Mouse (Mus musculus): ENCODE results near the gene Gm11444.

The Gm11444 gene

DNA sequence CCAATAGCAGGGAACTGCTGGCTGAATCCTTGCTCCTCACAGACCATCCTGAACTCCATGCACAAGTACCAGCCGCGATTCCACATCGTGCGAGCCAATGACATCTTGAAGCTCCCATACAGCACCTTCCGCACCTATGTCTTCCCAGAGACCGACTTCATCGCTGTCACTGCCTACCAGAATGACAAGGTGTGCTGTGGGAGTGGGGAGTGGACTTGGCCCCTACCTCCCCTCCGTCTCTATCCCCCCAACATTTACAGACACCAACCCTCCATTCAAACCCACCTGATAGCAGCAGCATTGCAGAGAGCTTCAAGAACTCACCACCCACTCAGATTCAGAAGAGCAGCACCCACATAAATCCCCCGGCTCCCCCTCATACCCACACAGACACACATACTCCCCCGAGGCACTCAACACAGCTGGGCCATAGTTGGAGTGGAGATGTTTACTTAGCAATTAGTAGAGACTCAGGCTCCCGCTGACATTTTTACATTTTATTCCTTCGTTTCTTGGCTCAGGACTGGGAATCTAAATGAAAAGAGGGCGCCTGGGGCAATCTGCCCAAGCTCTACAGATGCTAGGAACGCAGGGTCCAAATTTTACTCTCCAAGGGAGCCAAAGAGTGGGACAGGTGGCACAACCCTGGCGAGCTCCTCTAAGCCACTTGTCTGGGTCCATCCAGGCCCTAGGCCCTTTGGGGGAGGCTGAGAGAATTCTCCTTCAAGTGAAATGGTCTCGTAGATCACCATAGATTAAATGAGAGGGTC lies 14.2 kb downstream of the Gm11444 start:
- no peak for ATAC-seq (ENCODE audit: low TSS enrichment)

- no peak for ATAC-seq (ENCODE audit: low TSS enrichment)
These were observed 15.0 kb downstream of the Gm11444 start for GRCm38 (mm10) chr11:85835001-85835752.

DNA sequence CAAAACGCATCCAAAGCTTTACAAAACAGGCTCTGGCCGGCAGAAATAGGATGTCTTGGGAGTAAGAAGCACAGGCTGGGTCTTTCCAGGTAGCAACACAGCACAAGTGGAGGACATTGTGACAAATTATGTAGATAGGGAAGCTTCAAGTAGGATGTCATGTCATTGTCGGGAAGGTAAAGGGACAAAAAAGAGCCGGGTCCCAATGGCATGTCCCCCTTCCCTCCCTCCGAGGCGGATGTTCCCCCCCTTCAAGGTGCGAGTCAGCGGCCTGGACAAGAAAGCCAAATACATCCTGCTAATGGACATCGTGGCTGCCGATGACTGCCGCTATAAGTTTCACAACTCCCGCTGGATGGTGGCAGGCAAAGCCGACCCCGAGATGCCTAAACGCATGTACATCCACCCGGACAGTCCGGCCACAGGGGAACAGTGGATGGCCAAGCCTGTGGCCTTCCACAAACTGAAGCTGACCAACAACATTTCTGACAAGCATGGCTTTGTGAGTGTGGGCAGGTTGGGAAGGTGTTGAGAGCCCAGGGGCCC lies 15.7 kb downstream of the Gm11444 start:
- ATAC-seq (ENCODE audit: low TSS enrichment) = no peak

DNA sequence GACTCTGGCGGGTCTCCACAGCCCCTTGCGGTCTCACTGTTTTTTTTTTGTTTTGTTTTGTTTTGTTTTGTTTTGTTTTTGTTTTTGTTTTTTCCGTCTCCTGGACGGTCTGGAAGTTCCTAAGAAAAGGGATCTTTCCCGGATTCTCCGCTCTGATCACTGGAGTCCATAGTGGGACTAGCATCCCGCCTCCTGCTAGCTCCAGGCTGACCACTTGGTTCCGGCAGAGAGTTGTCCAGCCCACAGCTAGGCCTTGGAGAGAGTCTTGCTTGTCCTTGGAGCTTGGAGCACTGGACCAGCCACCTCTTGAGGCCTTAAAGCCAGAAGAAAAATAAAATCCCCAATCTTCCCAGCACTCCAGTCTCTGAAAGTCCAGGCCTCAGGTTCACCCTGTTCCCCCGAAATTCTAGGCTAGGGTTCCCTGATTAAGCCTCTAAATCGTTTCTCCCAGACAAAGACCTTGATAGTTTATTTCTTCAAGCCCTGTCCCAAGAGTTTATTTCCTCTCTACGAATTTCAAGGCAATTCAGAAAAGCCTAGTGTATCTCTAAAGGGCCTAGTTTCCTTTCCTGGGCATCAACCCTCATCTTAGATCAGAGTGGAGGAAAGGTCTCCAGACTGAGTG lies 16.3 kb downstream of the Gm11444 start:
- ATAC-seq (ENCODE audit: low TSS enrichment) = no peak

DNA sequence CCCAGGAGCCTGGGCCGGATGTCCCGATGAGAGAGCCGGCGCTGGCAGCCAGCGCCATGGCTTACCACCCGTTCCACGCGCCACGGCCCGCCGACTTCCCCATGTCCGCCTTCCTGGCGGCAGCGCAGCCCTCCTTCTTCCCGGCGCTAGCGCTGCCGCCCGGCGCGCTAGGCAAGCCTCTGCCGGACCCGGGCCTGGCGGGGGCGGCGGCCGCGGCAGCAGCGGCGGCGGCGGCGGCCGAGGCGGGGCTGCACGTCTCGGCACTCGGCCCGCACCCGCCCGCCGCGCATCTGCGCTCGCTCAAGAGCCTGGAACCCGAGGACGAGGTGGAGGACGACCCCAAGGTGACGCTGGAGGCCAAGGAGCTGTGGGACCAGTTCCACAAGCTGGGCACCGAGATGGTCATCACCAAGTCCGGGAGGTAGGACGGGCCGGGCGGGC lies 17.0 kb downstream of the Gm11444 start:
- no peak for ATAC-seq (ENCODE audit: low TSS enrichment)

DNA sequence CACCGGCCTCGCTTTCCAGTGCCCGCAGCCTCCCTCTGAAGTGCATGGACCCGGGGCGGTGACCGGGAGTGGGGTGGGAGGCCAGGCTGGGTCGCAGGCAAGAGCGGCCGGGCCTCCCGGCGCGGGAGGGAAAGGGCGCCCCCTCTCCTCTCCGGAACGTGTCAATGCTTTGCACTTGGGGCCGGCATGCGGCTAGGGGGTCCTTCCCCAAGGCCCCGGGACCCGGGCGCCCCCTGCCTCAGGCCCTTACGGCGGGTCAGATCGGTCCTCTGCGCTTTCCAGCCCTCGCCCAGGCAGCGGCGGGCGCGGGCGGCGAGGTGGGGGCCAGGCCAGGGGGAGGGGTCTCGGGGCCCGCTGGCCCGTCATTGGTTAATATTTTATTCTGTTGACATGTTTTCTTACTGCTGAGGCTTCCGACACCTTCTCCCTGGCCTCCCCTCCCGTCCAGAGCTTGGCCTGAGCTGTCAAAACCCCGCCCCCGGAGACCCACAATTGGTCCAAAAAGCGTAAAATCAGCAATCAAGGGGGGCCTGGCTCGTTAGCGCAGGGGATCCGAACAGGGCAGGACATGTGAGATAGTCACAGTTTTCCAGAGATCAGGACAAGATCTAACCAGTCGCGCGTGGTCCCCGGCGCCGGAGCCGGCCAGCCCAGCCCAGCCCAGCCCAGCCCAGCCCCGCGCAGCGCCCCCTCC lies 17.8 kb downstream of the Gm11444 start, which contains the start of gene Tbx2:
Gene Tbx2, plus strand, starts transcription at position 321 of the 694 bp plus-strand sequence.
- ATAC-seq (ENCODE audit: low TSS enrichment) = no peak

- ATAC-seq (ENCODE audit: low TSS enrichment) = no peak
These were observed 18.4 kb downstream of the Gm11444 start for GRCm38 (mm10) chr11:85831656-85832230.

DNA sequence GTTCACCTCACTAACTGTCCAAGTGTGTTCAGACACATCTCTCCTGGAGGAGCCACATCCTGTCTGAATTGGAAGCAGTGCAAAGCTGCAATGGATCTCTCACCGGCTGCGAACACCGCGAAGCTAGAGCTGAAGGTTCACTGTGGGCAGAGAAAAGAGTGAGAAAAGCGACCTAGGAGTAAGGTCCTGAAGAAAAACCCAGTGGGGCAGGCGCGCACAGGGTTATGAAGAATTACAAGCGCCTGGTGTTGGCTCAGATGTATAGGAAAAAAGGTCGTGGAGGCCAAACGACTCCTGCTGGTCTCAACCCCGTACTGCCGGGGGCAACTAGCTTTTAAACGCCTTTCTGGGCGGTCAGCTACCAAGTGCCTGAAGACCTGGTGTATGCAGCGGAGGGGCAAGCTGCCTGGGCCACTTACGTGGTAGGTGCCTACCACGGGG lies 19.2 kb downstream of the Gm11444 start:
- ATAC-seq (ENCODE audit: low TSS enrichment) = no peak

DNA sequence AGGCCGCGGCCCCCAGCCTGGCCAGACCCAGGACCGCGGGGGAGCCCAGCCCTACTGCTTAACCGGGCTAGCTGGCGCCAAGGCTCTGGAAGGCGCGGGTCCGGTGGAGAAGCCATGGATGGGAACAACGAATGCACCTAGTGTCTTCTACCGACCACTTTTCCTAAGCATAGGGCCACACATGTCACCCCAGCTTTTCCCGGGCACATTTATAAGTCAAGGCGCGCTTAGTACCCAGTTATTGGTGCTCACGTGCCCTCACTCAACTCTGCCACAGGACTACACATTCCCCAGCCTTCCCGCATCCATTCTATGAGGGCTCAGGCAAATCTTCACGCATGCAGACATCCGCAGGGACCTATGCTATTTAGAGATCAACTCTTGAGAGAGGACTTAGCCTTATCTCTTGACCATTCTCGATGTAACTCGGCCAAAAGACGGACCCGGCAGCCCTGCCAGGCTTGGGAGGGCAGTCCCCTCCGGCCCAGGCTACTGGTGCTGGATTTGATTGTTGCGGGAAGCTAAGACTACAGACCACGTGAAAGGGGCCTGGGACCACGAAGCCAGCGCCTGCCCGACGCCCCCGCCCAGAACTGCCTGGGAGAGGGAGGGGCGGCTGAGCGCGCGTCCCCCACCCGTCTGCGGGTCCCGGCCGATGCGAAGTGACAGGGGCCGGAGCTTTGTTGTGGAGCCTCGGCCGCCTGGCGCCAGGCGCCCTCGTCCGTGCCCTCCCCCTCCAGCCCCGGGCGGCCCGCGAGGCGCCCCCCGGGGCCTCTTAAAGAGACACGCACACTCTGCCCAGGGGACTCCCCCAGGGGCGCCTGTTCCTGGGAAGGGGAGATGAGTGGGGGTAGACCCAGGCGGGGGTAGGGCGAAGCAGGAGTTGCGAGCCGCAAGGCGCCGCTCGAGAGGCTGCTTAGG lies 20.4 kb downstream of the Gm11444 start:
- no peak for ATAC-seq (ENCODE audit: low TSS enrichment)

DNA sequence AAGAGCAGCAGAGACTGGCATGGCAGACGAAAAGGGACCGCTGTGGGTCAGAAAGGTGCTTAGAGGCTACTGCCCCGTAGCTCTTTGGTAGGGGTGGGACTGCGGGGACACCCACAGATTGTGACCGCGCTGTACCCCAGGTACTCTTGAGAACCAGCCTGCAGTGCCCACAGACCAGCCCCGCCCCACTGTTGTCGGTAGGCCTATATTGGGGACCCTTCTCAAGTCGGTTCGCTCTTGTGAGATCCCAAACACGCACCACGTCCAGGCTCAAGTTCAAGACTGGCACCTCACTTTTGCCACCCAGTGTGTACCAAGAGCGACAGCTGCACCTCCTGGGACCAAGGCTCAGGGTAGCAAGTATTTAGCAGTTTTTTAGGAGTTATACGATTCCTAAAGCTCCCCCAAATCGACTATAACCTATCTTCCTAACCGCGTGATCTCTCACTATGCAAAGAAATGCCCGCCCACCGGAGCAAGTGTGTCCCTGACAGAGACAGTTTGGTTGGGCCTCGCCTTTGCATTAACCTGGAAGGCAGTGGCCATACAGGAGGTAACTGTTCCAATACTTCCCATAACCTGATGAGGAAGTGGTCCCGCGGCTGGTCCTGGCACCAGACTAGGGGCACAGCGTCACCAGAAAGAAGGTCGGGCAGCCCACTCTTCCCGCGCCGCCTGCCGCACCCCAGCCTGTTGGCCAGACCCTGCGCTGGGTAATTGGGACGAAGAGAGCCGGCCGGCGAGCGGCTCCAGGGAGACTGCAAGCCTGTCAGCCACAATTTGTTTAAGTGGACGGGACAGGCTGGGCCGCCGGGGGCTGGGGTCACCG lies 21.2 kb downstream of the Gm11444 start:
- no peak for ATAC-seq (ENCODE audit: low TSS enrichment)

- no peak for ATAC-seq (ENCODE audit: low TSS enrichment)
These were observed 22.8 kb downstream of the Gm11444 start for GRCm38 (mm10) chr11:85827342-85827741.

DNA sequence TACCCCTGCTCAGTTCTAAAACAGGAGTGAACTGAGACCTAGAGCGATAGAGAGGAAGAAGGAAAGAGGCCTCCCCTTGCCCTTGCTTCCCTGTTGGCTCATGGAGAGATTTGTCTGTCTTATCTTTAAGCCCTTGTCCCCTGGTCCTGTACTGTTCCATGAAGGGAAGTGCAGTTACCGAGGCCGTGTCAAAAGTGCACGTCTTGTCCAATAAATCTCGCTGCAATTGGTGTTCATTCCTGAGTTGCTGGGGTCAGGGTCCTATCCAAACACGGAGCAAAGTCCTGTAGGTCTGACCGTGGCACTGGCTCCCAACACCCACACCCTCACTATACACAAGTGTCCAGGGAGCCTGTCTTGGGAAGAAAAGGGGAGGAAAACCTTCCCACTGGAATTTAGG lies 24.3 kb downstream of the Gm11444 start:
- no peak for ATAC-seq (ENCODE audit: low TSS enrichment)

DNA sequence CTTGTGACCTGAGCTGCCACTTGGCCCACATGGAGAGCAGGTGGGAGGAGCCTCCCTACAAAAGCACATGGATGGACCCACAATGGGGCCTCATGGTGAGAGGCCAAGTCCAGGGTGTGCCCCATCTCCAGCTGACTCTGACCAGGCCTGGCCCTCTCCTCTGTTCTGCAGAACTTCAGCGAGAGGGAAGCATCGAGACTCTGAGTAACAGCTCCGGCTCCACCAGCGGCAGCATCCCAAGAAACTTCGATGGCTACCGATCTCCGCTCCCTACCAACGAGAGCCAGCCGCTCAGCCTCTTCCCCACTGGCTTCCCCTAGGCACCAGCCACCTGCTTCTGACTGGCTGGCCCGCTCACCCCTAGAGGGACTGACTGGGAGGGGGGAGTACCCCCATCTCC lies 25.1 kb downstream of the Gm11444 start:
- ATAC-seq (ENCODE audit: low TSS enrichment) = no peak

DNA sequence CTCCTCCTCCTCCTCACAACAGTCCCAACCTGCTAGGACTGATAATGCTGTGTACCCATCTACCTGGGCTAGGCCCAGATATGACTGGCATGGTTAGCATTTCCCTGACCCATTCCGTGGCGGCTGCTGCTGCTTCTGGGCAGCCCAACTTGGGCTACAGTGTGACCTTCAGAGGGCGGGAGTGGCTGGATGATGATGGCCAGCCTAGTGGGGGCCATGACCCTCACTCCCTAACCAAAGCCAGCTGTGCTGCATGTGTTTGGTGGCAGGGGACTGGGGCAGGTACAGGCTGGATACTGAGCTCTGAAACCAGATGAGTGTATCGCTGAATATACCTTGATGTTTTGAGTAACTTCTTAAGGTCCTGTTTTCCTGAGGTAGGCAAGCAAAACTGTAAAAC lies 26.3 kb downstream of the Gm11444 start:
- no peak for ATAC-seq (ENCODE audit: low TSS enrichment)

- ATAC-seq (ENCODE audit: low TSS enrichment) = peak; percentile 77
These were observed 27.0 kb downstream of the Gm11444 start for GRCm38 (mm10) chr11:85823181-85823580.

GRCm38 (mm10) chr11:85821659-85822058 lies 28.5 kb downstream of the Gm11444 start:
- no peak for ATAC-seq (ENCODE audit: low TSS enrichment)

DNA sequence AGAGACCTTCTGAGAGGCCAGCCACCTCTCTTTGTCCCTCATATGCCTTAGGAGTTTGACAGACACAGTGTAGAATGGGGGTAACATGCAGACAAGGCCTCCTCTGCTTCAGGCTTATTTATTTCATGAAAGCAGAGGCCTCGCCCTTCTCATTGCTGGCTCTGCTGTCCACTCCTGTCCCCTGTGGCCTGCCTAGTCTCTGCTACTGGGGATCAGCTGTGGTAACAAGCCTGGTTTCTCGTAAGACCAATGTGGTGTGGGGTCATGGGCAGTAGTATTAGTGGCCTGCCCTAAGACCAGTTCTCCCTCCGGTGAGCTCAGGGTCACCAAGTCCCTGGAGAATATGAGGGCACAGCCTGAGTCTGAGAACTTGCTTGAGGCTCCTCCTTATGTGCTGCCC lies 29.2 kb downstream of the Gm11444 start:
- no peak for ATAC-seq (ENCODE audit: low TSS enrichment)

DNA sequence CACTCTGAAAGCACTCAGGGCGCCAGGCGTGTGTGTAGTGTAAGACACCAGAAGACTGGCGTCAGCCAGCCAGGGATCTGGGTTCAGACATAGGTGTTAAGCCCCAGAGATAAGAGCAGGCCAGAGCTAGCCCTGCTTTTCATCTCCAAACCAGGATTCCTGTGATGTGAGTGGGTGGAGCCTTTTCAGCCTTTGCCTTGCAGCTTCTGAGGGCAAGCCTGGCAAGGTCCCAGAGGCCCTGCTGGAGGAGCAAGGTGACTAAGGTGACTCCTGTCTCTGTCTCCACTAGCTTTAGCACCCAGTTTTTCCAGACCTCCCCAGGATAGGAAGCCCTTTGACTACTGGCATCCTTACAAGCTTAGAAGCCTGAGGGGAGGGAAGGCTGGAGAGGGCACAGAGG lies 31.7 kb downstream of the Gm11444 start:
- no peak for ATAC-seq (ENCODE audit: low TSS enrichment)

DNA sequence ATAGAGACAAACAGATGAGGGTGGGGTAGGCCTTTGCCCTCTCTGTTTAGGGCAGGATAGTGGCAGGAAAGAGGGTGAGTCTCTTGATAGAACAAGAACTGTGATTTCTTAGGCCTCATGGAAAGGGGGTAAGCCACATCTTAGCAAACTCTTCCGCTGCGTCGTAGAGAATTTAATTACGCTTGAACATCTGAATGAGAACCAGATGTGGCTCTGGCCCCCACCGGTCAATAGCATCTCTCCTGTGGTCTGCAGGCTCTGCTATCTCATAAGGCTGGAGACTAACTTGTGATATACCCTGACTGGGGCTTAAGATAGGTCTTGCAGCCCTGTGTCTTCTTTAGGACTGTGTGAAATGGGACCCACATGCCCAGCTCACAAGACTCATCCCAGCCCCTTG lies 33.7 kb downstream of the Gm11444 start:
- ATAC-seq (ENCODE audit: low TSS enrichment) = no peak
